Mouse (Mus musculus): Measurements from ENCODE around the gene Olfr1388.
A peak's percentile ranks its signal among the peaks of the same experiment; 100 is the strongest.
"Not testable (repeated sequence)": the region's sequence is repeated elsewhere in the genome, so short reads cannot be mapped to it uniquely, and the experiment has no call there.

Olfr1388 gene

DNA sequence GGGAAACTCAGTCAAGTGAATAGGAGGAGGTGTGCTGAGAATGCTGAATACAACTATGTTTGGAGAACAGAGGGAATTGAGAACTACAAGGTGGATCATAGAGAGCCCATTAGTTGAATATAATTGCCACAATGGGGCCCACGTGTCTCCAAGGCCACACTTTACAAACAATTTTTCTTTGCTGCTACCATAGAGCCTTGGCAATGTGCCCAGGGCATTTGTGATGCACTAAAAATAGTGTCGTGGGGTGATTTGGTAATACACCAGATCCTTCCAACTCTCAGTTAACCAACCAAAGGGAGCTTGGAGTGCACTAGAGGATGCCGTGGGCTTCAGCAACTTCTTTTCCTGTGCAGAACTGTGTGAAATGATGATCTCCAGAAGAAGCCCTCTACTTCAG is at the start of gene Olfr1388:
TSS of gene Olfr1388 (plus strand) at position 214 of the 400 bp plus-strand sequence.
- DNase-seq (ENCODE audit: low spot score in 2 of 2): no peak

DNA sequence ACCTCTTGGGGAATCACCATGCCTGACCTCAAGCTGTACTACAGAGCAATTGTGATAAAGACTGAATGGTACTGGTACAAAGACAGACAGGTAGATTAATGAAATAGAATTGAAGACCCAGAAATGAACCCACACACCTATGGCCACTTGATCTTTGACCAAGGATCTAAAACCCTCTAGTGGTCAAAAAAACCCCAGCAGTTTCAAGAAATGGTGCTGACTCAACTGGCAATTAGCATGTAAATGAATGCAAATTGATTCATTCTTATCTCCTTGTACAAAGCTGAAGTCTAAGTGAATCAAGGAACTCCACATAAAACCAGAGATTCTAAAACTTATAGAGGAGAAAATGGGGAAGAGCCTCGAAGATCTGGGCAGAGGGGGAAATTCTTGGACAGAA is 43.7 kb upstream of the Olfr1388 start:
- DNase-seq (ENCODE audit: low spot score in 2 of 2): not testable (repeated sequence)

DNA sequence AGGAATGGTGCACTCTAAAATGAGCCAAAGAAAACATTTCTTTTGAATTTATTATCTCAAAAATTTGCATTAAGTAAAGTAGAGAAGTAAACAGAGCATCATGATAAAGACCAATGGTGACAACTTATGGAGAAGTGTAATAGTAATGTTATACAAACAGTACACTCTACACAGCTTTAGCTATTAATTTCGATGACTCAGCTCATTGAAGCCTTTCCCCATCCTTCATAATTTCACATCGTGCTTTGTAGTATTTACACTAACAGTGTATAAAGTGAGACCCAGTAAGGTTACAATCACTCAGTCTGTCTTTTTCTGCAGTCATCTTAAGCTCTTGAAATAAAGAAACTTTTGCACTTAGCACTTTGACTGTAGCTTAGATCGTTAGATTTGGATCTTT is 29.6 kb upstream of the Olfr1388 start:
- no peak for DNase-seq (ENCODE audit: low spot score in 2 of 2)

DNA sequence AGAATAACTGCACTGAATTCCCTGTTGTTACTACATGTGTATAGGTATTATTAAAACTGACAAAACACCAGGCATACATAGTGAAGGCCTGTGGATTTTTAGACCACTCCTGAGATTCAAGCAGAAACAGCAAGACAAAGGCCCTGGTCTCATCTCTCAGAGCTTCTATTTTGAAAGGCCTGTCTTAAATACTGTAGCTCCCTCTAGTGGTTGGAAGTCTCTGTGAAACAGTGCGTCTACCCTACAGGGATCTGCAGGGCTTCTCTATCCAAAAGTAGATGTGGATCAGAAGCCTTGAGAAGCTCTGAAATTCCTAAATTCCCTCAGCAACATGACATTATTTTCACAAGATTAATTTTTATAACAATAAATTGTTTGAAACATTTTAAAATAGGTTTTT is 25.9 kb upstream of the Olfr1388 start:
- DNase-seq (ENCODE audit: low spot score in 2 of 2): peak in 1 of 2 experiments; percentile 53

DNA sequence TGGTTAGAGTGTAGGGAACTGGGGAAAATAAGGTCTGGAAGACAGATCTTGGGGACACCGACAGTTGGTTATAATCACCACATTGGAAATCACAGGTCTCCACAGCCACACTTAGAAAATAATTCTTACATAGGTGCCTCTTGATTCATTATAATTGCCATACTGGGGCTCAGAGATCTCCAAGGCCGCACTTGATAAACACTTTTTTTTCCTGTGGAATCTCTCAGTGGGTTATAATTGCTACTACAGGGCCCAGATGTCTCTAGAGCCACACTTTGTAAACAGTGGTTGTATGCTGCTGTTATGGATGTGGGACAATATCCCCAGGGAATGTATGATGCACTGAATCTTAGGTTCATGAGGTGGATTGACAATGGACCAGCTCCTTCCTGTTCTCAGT is 13.7 kb upstream of the Olfr1388 start, which contains the start of gene Olfr1389:
TSS of gene Olfr1389 (plus strand) at position 301 of the 400 bp plus-strand sequence.
- DNase-seq (ENCODE audit: low spot score in 2 of 2): no peak

DNA sequence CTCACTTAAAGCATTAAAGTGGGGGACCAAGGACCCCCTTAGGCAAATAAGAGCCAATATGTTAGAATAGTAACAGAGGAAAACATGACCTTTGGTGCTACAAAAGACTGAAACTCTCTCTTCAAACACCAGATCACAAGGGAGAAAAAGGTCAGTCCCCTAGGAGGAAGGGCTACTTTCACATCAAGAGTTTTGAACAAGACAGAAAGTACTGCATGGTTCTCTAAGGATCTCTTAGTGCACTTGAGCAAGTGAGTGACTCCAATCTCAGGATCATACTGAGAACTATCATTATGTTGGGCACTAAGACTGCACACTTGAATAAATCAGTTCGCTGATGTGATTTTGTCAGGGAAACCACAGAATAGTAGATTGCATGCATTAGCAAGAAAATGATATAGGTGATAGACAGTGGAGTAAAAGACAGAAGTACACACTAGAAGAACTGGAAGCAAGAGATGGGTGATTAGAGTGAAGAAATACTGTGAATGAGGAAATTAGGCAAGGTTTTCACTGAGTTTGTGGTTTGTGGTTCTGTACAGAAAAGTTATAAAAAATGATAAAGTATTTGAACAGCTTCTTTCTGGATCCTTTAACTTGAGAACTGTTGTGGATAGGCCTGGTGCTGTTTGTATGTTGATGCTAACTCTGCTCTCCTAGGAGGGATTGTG is 11.0 kb upstream of the Olfr1388 start:
- no peak for DNase-seq (ENCODE audit: low spot score in 2 of 2)

DNA sequence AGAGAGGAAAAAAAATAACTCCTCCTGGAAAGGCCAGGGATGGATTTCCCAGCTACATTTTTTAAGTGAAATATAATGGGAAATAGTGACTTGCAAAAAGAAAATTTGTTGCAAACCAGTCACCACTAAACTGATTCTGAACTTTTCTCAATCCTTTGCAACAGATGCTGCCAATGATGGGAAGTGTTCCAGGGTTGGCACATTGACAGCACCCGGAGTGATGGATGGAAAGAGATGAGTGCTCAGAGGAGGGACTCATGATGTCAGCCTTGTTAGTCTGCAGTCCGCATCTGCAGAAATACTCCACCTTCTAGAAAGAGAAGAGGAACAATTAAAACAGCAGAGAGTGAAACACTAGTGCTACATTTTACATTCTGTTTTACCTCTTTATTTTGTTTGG is 6.8 kb upstream of the Olfr1388 start:
- DNase-seq (ENCODE audit: low spot score in 2 of 2): no peak

DNA sequence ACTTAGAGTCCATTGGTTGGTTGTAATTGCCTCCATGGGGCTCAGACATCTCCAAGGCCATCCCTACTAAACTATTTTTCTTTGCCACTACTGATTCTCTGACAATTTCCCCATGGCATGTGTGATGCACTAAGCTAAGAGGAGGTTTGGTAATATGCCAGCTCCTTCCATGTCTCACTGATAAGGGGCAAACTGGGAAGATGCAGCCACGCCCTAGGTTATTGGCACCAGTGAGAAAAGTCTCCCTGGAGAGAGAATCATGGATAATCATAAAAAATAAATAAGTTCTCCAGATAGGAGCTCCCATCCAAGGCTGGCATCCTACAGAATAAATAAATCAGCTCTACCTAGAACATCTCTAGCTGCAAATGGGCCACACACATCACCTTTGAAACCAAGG is 18.6 kb downstream of the Olfr1388 start, which contains the start of gene Olfr1387:
TSS of gene Olfr1387 (plus strand) at position 301 of the 400 bp plus-strand sequence.
- no peak for DNase-seq (ENCODE audit: low spot score in 2 of 2)

DNA sequence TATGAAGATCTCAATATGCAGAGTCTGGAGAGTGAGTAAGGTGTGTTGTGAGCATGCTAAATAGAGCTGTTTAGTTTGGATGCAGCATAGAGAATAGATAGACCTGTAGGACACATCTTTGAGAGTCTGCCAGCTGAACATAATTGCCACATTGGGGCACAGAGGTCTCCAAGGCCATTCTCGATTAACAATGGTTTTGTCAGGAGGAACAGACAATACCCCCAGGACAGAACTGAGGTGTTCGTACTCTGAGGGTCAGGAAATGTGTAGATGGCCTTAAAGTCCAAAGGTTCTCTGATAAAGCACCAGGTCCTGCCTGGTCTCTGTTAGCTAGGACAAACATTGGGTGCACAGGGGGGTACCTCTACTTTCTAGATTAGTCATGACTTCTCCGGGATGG is 28.3 kb downstream of the Olfr1388 start, which contains the start of gene Olfr1386:
TSS of gene Olfr1386 (plus strand) at position 301 of the 400 bp plus-strand sequence.
- DNase-seq (ENCODE audit: low spot score in 2 of 2): not testable (repeated sequence)

DNA sequence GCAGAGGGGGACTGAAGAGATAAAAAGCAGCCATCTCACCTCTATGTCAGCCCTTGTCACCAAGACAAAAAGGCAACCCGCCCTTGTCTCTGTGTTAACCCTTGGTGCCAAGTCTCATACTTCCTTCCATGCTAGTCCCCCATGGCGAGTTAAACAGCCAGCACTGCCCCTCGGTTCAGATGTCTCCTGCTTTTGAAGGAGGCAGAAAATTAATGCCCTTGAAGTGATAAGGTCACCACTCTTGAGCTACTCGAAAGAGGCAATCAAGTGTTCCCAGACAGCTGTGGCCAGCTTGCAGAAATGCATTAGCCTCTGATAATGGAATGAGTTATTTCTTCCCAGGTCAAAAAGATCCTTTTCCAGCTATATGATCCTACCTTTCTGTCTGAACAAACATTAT is 49.5 kb downstream of the Olfr1388 start:
- no peak for DNase-seq (ENCODE audit: low spot score in 2 of 2)

DNA sequence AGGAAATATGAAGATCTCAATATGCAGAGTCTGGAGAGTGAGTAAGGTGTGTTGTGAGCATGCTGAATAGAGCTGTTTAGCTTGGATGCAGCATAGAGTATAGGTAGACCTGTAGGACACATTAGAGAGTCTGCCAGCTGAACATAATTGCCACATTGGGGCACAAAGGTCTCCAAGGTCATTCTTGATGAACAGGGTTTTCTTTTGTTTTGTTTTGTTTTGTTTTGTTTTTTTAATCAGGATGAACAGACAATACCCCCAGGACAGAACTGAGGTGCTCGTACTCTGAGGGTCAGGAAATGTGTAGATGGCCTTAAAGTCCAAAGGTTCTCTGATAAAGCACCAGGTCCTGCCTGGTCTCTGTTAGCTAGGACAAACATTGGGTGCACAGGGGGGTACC is 52.3 kb downstream of the Olfr1388 start, which contains the start of gene Olfr1385:
TSS of gene Olfr1385 (plus strand) at position 301 of the 400 bp plus-strand sequence.
- not testable (repeated sequence) for DNase-seq (ENCODE audit: low spot score in 2 of 2)
